Mouse (Mus musculus) effector memory CD4-positive, alpha-beta T cell, adult 5 months (primary cell): ENCODE measurements around the gene Serpinb3a. TPM values are rescaled to one million over a fixed set of nuclear protein-coding genes. Genes with fewer than 3 reads are reported as not detected.

Source experiments
- polyA plus RNA-seq: library from polyadenylated mRNA; unstranded; fragments of 100-300 nt; shearing (Covaris generic); gene quantifications from one replicate; pipeline ENCODE4 v1.2.1, GENCODE M21; 2017

Serpinb3a gene
- not detected for polyA plus RNA-seq

GRCm38 (mm10) chr1:107052203-107052602 is at the start of gene Serpinb3a:
Serpinb3a (minus strand) TSS chr1:107052303.

GRCm38 (mm10) chr1:107083406-107083805 is 31.3 kb upstream of the Serpinb3a start, which contains the start of gene Serpinb3d:
Serpinb3d (minus strand) TSS chr1:107083506.

Other genes with a start within 250 kb of the Serpinb3a start
- not detected for gene Serpinb5, start 191.1 kb downstream of the Serpinb3a start, polyA plus RNA-seq
- gene Serpinb12, start 117.9 kb downstream of the Serpinb3a start, polyA plus RNA-seq, result not detected
- gene Serpinb13, start 71.3 kb downstream of the Serpinb3a start, polyA plus RNA-seq, result not detected
- gene Serpinb3d, start 31.2 kb upstream of the Serpinb3a start, polyA plus RNA-seq, result not detected
- gene Serpinb3b, start 226.1 kb upstream of the Serpinb3a start, polyA plus RNA-seq, result not detected
- not detected for gene Serpinb3c, start 226.1 kb upstream of the Serpinb3a start, polyA plus RNA-seq